Mouse (Mus musculus) liver, embryonic 14.5 days (tissue): ENCODE results near the gene Nanos3.

Experiments used
- CTCF ChIP-seq: IDR thresholded peaks from 2 replicates; pipeline ENCODE4 v1.5.1; 2016; ENCODE audit warnings: antibody characterized with exemption, low read depth, control low read depth
- EP300 ChIP-seq: IDR thresholded peaks from 2 replicates; pipeline ENCODE4 v1.6.1; 2016; ENCODE audit warnings: antibody characterized with exemption, low read depth

DNA sequence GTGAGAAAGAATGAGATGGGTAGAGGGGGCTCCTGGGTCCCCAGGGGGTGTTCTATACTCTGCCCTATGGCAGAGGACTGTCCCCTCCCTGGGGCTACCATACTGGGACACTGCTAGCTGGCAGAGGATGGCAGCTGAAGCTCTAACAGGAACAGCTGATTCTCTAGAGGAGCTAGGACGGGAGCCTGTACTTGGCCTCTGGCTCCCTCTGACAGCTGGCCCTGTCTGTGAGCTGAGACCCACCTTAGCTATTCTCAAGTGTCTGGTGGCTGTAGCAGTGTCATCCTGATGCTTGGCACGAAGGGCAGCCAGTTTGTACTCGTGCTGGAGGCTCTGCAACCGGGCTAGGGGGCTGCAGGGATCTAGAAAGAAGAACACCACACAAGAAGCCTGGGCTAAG, 44.2 kb downstream of the Nanos3 start:
- no peak for TF ChIP-seq CTCF
- TF ChIP-seq EP300 = no peak
